Mouse (Mus musculus) gastrocnemius, postnatal 4 days (tissue): ENCODE data around the gene Casc3. TPM values are rescaled to one million over a fixed set of nuclear protein-coding genes. Genes with fewer than 3 reads are reported as not detected.

Experiments
- DNase-seq, 2 experiments: peaks; one replicate each; pipeline ENCODE4 v3.0.0; 2021 to 2022; ENCODE audit warnings: low spot score in 2 of 2, mixed read lengths in 2 of 2
- total RNA-seq, 2 experiments: library from RNA; stranded (reverse); gene quantifications; 2 replicates each; pipeline ENCODE4 v1.2.3; 2021

Casc3 gene
- total RNA-seq, 2 experiments from 2014 or later: 28.3 to 31.6 TPM

- DNase-seq: no peak
These were observed 24.5 kb downstream of the Casc3 start for GRCm38 (mm10) chr11:98829091-98829775.

- no peak for DNase-seq
These were observed 25.2 kb downstream of the Casc3 start for GRCm38 (mm10) chr11:98829875-98830274.

GRCm38 (mm10) chr11:98835296-98835695 is 30.6 kb downstream of the Casc3 start:
- no peak for DNase-seq

- no peak for DNase-seq
These were observed 31.0 kb downstream of the Casc3 start for GRCm38 (mm10) chr11:98835725-98836124.

GRCm38 (mm10) chr11:98836128-98836527 is 31.4 kb downstream of the Casc3 start:
- no peak for DNase-seq

- DNase-seq: peak; percentile 78 to 80
These were observed 32.0 kb downstream of the Casc3 start, which contains the start of gene Rapgefl1 for GRCm38 (mm10) chr11:98836651-98837141. Gene Rapgefl1, plus strand, starts transcription at chr11:98836785.

GRCm38 (mm10) chr11:98837231-98837704 is 32.6 kb downstream of the Casc3 start:
- no peak for DNase-seq

- DNase-seq: no peak
These were observed 33.2 kb downstream of the Casc3 start for GRCm38 (mm10) chr11:98837917-98838316.

GRCm38 (mm10) chr11:98838512-98838911 is 33.8 kb downstream of the Casc3 start:
- no peak for DNase-seq

- no peak for DNase-seq
These were observed 34.7 kb downstream of the Casc3 start for GRCm38 (mm10) chr11:98839402-98839801.

- DNase-seq: no peak
These were observed 35.2 kb downstream of the Casc3 start for GRCm38 (mm10) chr11:98839897-98840296.

- no peak for DNase-seq
These were observed 41.3 kb downstream of the Casc3 start for GRCm38 (mm10) chr11:98846016-98846415.

GRCm38 (mm10) chr11:98846865-98847604 is 42.3 kb downstream of the Casc3 start:
- no peak for DNase-seq

- no peak for DNase-seq
These were observed 44.6 kb downstream of the Casc3 start for GRCm38 (mm10) chr11:98849196-98849894.

GRCm38 (mm10) chr11:98850100-98851093 is 45.7 kb downstream of the Casc3 start:
- no peak for DNase-seq

GRCm38 (mm10) chr11:98854116-98854515 is 49.4 kb downstream of the Casc3 start:
- DNase-seq: no peak

- no peak for DNase-seq
These were observed 50.0 kb downstream of the Casc3 start for GRCm38 (mm10) chr11:98854659-98855058.

GRCm38 (mm10) chr11:98858759-98859731 is 54.3 kb downstream of the Casc3 start:
- DNase-seq: peak; percentile 79 to 88
